Mouse (Mus musculus) E14TG2a.4 (cell line): ENCODE results near the gene Palmd.

Experiments used
- CTCF ChIP-seq: conservative IDR thresholded peaks from 2 replicates; pipeline ENCODE4 v1.5.1; 2014; ENCODE audit warnings: low read length
- NANOG ChIP-seq: IDR thresholded peaks from 2 replicates; pipeline ENCODE4 v1.6.1; 2014; ENCODE audit warnings: borderline replicate concordance, low read length, mixed read lengths
- POU5F1 ChIP-seq: IDR thresholded peaks from 2 replicates; pipeline ENCODE4 v1.6.1; 2014; ENCODE audit warnings: low read length, borderline replicate concordance

DNA sequence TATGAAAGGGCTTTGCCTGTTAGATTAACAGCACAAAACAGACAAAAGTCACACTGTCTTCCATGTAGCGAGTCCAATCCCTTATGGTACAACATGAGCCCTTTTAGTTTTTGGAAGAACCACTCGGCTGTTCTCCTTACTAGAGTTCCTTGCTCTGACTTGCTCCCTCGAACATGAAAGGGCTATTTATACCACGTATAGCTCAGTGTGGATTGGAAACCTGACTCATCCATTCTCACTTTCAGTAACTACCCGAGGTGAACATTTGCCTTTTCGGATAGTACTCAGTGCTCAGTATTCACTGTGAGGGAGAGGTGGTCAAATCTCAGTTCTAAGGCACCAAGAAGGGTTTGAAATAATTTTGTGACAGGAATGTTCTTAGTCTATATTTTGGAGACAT is 34.6 kb upstream of the Palmd start:
- TF ChIP-seq CTCF (no peak), POU5F1 (no peak), NANOG (no peak)
